Mouse (Mus musculus): Measurements from ENCODE around the gene Stag1.

GRCm38 (mm10) chr9:100696537-100696936, 98.9 kb downstream of the Stag1 start:
- TF ChIP-seq POLR2A (IDR thresholded peaks at IDR 0.05; ENCODE audit: extremely low read depth, insufficient read depth, low read length) (no peak), CTCF (IDR thresholded peaks at IDR 0.05; ENCODE audit: extremely low read depth, insufficient read depth, low read length) (no peak)
